Mouse (Mus musculus): Measurements from ENCODE around the gene Dnph1.
A peak's percentile ranks its signal among the peaks of the same experiment; 100 is the strongest.
"Not testable (repeated sequence)": the region's sequence is repeated elsewhere in the genome, so short reads cannot be mapped to it uniquely, and the experiment has no call there.

The Dnph1 gene

DNA sequence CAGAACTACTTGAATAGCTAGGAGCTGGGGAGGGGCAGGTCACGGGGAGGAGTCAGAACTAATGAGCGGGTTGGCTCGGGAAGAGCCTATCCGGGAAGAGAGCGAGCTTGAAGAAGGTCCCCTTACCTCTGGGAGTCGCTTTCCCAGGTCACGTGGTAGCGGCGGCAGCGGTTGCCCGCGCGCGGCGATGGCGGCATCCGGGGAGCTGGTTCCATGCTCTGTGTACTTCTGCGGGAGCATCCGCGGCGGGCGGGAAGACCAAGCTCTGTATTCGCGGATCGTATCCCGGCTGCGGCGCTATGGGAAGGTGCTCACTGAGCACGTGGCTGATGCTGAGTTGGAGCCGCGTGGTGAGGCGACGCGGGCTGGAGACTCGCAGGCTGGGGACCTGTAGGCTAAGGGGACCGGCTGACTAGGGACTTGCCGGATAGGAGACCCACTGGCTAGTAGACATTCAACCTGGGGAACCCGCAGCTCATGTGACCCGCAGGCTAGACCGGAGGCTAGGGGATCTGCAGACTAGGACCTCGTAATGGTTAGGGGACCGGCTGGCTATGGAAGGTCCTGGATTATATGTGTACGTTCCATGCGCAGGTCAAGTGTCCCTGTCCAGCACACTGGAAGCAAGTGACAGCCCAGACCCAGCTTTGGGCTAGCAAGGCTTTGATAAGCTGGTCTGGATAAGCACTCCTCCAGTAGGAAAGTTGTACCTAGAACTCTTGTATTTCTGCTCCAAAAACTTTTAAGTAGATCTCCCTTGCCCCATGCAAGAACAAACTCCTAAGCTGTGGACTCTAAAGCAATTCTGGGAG lies at the start of gene Dnph1:
Dnph1 (plus strand) TSS at position 89 of the 812 bp plus-strand sequence.
- DNase-seq = peak; percentile 89

DNA sequence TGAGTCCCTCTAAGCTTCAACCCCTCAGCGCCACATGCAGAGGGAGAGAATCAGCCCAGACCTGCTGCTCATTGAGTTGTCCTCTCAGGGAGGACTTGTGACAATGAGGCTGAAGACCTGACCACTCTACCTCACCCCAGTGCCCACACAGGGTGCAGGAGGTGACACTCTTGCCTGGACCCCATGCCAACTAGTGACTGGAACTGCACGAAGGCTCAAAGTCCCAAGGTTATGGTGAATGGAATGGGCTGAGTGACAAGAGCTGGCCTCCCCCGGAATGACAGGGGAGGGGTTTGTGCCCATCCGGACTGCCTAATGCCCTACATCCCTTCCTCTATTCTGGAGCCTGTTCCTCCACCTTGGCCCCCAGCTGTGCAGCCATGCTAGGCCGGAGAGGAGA lies 43.8 kb upstream of the Dnph1 start:
- no peak for DNase-seq

DNA sequence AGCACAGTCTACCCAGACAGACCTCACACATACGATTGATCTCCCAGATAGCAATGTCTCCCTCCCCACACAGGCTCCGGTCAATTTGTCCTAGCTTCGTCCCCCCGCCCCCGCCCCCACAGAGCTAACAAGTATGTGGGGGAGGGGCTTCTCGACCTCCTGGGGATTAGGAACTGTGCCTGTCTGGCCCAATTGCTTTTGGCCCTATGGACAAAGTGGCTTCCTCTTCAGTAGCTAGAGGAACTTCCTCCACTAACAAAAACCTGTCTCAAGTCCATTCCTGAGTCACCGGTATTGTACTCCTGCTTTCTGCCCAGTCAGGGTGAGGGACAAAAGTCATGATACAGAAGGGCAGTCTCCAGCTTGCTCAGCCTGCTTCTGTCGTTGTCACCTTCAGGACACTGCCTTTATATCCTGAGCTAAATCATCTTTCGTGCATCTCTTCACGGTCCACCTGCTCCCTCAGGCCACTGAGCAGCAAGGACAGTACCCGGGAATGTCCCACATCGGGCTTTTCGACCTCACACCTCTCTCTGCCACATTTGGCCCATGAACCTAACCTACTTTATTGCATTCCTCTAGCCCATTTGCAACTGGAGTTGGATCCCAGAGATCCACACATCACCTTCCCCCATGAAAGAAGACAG lies 43.1 kb upstream of the Dnph1 start:
- no peak for DNase-seq

DNA sequence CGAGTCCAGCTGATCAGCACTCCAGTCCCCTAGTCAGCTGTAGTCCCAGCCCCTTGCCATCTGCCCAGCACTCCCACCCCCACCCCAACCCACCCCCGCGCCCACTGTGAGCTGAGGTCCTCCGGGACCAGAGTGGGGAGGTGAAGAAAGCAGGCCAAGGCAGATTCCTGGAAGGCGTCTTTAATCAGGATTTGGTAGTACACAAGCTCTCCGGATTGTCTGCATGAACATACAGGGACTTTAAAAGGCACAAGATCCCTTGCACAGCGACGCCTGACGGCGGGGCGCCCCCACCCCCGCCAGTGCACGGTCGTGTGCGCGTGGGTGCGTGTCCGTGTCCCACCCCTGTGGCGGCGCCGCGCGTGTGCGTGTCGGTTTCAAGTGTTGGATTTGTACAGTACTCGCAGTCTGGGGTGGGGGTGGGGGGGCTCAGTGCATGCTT lies 42.5 kb upstream of the Dnph1 start:
- no peak for DNase-seq

DNA sequence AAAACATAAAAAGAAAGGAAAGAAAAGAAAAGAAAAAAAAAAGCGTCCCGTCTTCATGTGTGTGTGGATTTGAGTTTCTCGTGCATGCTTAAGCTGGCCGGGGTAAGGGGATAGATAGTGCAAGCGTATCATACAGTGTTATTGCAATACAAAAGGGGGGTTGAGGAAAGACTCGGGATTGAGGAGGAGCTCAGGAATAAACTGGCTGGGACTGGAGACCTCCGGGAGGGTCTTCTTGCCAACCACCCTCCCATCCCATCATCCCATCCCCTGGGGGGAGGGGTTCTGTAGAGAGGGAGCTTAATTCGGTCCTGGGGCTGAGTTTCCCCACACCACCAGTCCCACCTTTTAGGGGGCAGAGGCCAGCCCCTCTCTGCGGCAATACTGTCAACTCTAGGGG lies 42.0 kb upstream of the Dnph1 start:
- no peak for DNase-seq

DNA sequence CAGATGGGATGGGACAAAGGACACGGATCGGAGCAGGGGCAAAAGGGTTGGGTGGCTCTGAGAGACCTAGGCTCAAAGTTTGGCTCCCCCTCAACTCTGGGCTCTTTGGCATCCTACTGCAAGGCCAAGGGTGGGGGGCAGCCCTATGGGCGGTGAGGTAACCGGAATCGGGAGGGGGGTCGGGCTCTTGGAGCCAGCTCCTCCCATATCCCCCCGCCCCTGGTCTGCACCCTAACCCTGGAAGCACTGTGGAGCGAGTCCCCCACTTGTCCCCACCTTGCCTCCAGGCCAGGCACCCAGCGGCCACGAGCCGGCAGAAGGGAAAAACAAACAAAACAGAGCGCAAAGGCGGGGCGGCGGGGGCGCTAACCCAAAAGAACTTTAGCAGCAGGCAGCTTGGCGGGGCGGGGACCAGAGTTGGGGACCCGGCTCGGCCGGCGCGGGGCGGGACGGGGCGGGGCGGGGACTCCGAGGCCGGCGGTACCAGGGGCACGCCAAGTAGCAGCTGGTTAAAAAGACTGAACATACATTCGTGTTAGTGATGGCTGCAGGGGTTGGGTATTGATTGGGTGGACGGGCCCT lies 41.3 kb upstream of the Dnph1 start:
- no peak for DNase-seq

DNA sequence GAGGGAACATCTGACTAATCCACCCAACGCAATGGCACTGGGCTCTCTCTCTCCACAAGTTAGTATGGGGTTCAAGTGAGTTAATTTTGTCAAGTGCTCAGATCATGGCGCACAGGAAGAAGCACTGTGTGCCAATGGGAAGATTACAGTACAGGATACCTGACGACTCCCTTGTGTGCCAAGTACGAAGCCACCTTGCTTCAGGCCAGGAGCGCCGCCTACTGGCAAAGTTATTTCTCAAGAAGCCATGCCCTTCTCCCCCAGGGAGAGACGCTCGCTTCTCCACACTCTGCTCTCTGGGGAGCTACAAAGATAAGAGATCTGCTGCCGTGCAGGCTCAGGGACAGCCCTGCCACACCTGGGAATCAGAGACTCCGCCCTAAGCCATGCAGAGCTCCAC lies 38.7 kb upstream of the Dnph1 start:
- DNase-seq = no peak

DNA sequence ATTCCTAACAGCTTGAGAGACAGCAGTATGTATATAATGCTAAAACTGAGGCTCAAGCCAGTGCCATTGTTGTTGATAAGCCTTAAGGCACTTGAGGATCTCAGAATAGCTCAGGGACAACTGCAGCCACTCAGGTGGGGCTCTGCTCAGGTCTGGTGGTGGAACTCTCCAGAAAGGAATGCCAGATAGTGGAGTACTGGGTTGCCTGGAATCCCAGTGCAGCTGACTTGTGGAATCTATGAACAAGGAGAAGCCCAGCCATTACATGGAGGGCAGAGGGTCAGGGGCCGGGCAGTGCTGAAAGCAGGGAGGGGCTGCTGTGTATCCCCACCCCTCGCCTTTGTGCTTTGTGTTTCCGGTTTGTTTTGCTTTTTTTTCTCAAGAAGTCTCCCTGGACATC lies 38.1 kb upstream of the Dnph1 start:
- no peak for DNase-seq

DNA sequence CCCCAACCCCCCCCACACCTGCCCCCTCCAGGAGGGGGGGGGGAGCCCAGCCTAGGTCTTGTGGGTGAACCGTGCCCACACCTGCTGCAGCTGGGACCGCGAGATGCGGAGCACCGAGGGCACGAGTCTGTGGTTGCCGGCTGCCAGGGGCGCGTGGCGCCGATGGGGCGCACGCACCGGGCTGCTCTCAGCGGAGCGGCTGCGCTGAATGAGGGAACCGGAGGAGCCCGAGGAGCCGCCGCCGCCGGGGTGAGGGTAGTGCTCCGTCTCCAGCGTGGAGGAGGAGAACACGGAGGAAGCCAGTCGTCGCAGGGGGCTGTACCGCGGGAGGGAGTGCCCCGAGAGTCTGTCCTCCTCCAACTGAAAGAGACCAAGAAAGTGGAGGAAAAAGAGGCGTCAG lies 35.8 kb upstream of the Dnph1 start:
- no peak for DNase-seq

DNA sequence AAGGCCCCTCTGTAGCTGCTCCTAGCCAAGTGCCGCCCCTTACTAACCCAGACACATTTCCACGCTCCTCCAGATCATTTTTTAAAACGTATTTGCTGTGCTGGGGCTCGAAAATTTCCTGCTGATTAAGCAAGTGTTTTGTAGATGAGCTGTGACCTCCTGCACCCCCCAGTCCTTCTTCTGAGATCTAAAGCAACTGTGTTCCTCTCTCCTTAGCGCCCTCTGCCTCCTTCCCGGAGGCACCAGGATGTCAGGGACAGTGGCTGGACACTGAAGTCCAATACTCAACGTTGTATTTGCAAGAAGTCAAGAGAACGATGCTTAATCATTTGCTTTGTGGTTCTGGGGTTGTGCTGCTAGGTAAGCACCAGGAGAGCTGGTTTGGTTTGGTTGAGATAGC lies 35.2 kb upstream of the Dnph1 start:
- DNase-seq = no peak

DNA sequence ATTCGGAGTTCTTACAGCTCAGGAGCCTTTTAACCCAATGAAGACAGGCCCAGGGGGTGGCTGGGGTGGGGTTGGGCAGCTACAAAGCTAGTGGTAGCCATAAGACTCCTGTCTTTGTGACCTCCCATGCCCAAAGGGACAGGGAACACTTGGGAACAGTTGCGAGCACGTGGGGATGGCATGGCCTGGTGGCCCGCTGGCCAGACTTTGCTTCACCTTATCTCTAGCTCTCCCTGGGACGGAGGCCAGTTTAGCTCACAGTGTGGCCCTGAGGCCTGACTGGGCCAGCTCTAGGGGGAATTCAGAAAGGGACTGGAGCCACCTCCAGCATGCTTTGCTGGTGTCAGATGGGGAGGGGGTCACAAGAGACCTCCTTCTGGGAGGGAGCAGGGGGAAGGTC lies 34.3 kb upstream of the Dnph1 start:
- no peak for DNase-seq

DNA sequence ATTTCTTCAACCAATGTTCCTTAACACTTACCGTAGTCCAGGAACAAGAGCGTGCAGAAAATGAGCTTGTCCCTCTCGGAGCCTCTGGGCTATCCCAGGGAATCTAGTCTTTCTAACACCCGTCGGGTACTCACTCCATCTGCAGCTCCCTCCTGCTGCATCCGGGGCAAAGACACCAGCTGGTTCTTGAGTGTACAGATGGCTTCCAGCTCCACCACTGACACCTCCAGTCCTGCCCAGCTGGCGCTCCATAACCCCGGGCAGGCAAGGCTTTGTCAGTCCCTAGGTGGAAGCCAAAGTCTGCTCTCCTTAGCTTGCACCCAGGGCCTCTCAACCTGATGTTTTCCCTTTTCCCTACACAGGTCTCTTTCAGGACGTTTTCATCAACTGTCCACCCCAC lies 28.7 kb upstream of the Dnph1 start:
- no peak for DNase-seq

DNA sequence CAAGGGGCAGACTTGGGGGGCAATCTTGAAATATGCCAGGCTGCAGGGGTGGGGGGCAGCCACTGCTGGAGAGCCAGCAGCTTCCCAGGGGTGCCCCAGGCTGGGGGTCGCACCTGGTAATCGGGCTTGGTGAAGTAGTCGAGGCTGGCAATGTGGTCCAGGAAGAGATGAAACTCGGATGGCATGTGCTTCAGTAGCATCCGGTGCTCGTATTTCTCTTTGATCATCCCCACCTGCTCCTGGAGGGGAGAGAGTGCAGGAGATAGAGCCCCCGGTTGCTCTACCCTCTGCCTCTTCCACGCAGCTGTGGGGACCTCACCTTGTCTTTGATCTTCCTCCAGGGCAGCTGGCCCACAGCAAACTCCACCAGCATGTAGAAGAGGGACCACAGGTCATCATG lies 19.9 kb upstream of the Dnph1 start:
- DNase-seq = no peak

DNA sequence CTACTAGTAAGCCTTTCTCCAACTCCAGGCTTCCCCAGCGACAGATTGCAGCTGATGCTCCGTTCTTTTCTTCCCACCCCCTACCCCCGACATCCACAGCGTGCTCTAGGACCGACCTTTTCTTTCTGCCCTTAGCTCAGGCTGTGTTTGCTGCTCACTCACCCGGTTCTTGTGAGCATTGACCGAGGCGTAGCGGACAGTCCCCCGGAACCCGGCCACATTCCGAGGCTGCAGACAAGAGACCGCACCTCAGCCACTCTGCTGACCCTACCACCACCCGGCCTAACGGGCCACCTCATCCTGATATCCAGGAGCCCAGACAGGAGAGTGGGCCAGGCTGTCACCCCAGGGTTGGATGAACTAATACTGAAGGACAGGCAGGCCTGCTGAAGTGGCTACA lies 19.2 kb upstream of the Dnph1 start:
- DNase-seq = no peak

DNA sequence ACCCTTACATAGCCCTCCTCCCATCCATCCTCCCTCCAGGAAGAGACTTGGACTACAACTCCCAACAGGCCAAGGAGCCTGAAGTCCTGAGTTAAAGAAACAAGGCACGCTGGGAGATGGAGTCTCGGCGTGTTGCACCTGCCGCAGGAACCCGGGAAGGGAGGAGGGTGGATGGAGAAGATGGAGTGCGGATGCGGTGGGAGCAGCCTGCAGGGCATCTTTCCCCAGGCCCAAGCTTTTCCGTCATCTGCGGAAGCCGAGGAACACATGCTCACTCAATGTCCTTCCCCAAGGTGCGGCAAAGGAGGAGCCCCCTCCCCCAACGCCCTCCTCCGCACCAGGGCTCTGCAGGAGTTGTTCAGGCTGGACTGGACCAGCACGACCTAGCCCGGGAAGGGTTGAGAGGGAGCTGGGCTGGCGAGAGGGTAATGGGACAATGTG lies 12.9 kb upstream of the Dnph1 start:
- peak; percentile 71 for DNase-seq

DNA sequence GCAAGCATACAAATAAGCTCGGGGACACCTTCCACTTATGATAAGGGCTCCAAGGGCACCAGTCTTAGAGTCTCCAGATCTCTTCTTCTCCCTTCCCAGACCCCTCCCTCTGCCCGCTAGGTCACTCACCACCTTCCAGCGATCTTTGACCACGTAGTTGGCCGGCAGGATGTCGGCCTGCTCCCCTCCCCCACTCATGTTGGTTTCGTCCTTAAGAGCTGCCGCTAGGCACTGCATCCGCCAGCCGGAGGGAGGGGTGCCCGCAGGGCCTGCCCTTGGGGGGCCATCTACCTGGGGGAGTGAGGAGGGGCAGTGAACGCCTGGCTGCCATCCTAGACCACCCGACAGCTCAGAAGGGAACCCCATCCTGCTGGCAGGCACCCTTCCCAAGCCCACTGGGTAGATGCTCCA lies 12.5 kb upstream of the Dnph1 start:
- no peak for DNase-seq

DNA sequence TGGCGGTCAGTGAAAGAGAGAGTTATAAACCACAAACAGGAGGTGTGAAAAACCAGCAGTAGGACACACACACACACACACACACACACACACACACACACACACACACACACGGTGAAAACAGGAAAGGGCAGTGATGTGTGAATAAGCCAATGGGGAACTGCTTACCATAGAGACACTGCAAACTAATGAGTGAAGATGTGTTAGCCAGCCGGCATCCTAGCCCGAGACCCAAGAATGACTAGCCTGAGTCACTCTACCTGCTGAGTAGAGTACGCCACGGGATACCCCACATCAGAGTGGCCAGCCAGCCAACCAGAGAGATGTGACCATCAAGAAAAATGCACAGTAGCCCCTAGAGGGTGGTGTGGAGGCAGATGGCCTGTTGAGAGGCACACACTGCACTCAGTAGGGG lies 12.0 kb upstream of the Dnph1 start:
- DNase-seq = no peak

DNA sequence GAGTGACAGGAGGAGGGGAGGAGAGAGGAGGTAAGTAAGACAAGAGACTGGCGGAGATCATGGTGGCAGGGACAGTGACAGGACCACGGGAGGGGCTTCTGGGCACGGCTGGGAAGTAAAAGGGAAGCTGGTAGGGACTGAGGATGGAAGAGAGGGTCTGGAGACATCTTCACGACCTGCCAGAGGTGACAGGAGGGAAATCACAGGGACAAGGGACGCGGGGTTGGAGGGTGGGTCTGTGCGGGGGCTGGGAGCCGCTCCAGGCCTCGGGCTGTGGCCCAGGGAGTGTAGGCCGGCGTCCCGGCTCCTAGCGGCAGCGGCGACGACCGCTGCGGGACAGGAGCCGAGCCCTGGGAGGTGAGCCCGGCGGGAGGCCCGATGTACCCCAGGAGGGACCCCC lies 9.5 kb upstream of the Dnph1 start:
- DNase-seq = peak; percentile 23

DNA sequence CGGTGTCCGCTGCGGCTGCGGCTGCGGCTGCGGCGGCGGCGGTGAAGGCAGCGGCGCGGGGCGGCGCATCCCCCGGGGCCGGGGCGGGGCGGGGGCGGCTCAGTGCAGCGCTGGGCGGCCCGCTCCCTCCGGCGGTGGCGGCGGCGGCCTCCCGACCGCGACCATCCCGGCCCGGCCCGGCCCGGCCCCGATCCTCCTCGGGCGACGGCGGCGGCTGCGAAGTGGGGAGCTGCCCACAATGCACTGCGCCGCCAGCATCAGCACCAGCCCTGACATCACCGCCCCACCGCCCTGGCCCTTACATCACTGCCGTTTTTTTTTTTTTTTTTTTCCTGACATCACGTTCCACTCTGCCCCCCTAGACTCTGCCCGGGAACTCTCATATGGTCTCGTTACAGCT lies 9.1 kb upstream of the Dnph1 start, which contains the start of gene Ttbk1:
Ttbk1 (minus strand) TSS at position 245 of the 400 bp plus-strand sequence.
- DNase-seq = peak; percentile 81

DNA sequence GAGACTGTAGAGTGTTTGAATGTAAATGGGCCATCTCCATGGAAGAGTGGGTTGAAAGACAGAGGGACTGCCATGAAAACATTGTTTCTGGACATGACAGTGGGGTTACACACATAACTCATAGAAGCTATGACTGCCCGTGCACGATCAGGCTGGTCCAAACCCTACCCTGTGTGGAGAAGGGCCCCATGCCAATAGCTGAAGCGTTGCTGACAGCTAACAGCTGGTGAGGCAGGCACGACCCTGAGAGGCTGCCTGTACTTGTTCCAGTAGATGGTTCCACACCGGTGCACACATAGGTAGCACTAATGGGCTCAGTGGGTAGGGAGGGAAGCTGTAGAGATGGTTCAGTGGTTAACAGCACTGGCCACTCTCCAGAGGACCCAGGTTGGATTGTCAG lies 1.0 kb upstream of the Dnph1 start:
- no peak for DNase-seq

DNA sequence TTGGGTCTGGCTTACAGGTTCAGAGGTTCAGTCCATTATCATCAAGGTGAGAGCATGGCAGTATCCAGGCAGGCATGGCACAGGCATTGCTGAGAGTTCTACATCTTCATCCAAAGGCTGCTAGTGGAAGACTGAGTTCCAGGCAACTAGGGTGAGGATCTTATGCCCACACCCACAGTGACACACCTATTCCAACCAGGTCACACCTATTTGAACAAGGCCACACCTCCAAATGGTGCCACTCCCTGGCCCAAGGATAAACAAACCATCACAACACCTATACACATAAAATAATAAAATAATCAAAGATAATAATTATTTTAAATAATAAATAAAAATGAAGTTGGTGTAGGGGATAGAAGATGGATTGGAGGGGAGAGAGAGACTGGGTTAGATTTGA lies 430 bp upstream of the Dnph1 start:
- DNase-seq = not testable (repeated sequence)

DNA sequence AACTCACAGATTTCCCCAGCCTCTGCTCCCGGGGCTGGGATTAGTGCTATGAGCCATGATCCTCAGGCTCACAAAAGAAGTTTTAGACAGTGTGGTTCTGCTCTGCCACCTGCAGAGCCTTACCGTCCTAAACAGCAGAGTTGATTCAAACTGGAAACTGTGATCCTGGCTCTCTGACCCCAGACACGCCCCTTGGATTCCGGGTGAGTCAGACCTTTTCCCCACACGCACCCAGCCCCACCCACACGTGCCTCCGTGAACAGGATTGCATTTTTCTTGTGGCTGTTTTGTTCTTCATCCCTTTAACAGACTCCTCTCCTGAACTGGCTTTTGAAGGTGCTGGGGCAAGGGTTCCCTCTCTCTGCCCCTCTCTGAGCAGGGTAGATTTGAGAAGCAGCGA lies 1.4 kb downstream of the Dnph1 start:
- DNase-seq = no peak

DNA sequence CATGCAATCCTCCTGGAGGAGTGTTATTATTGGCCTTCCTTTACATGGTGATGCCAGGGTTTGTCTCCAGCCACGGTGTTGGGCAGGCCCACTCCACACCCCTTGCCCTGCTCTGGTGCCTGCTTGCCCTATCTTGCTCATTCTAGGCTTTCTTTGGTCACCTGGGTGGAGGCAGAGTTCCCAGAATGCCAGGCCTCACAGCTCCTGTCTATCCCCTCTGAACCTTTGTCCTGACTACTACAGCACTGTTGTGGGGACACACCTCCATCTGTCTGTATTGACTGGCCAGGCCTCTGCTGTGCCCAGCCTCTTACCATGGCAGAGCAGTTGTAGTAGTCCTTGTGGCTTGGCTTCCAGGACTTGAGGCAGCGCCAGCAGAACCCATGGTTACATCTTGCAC lies 6.3 kb downstream of the Dnph1 start:
- no peak for DNase-seq

Measured in right cerebral cortex, adult 18-20 months (tissue).